Mouse (Mus musculus): ENCODE measurements at regions not wholly inside any gene's neighbourhood (a gene's known extent, or its start where the extent isn't known, plus 50 kb on each side); places are given as distances from the start of the nearest gene placed in this dataset.
A peak's percentile ranks its signal among the peaks of the same experiment; 100 is the strongest.
"Not testable (repeated sequence)": the region's sequence is repeated elsewhere in the genome, so short reads cannot be mapped to it uniquely, and the experiment has no call there.

DNA sequence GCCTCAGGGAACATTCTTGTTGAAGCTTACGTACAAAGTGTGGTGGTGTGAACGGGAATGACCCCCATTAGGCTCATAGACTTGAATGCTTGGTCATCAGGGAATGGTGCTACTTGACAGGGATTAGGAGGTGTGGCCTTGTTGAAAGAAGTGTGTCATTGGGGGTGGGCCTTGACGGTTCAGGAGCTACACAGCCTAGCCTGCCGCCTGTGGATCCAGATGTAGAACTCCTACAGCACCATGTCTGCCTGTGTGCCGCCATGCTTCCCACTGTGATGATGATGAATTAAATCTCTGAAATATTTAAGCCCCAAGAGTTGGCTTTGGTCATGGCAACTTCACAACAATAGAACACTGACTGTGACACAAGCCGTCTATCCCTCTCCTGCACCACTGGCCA lies 163.6 kb downstream of the Ankrd50 start:
- no peak for DNase-seq

DNA sequence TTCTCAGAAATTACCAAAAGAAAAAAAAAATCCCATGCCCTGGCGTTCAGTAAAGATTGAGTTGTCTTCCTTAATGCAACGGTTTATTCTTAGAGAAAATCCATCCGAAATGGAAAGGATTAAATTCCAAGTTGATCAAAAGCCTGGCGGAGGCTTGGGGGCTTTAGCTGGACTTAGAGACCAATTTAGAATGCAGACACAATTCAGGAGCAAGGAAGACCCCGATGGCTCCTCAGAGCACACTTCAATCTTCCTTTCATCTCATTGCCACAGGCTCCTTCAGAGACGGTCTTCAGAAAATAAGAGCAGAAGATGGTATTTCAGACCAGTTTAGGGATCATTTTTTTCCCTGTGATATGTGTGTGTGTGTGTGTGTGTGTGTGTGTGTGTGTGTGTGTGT lies 171.8 kb downstream of the Ankrd50 start:
- DNase-seq: no peak

DNA sequence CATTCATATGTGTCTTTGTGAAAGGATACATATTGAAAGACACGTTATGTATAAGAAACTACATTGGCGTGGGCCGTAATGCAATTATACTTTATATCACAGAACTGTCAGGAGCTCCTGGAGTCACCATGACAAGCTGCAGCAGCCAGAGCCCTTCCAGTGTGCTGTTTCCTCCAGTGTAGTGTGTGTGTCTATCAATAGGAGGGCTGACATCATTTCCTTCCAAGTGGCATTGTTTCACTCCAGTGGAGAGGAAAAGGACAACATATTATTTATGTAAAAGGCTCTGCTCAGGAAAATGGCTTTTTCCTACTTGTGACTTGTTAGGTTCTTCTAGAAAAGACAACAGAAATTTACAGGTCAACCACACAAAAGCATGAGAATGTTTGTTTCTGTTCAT lies 172.5 kb downstream of the Ankrd50 start:
- DNase-seq: no peak

DNA sequence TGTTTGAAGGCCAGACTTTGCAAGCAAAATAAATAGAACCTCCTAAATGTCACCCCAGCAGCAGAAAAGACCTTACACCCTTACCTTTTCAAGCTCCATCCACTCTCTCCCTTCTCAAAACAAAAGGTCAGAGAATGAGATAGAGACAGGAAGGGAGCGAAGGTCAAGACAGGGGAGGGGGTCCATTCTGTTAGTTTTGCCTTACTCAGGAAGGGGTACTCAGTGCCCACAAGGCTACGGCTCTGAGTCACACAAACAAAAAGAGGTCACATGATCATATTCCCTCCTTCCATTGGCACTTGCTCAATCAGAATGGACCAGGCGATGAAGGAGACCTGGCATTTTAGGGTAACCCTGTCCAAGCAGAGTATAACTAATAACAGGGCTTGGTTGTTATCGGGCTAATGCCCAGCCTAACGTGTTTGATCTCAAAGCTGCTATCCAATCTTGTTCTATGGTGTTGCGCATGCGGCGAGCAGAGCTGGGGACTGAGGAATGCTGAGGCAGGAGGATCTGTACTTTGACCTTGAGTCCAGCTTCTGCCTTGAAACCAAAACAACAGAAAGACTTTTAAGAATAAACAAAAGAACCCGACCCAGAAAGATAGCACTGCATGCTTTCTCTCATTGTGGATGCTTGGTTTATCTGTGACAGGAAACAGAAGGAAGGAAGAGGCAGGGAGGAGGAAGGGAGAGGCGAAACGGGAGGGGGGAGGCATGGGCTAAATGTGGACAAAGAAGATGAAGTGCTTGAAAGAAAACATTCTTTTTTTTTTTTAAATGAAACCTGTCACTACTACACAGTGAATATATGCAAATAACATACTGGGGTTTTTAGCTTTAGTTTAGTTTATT lies 184.5 kb downstream of the Ankrd50 start:
- DNase-seq: no peak

DNA sequence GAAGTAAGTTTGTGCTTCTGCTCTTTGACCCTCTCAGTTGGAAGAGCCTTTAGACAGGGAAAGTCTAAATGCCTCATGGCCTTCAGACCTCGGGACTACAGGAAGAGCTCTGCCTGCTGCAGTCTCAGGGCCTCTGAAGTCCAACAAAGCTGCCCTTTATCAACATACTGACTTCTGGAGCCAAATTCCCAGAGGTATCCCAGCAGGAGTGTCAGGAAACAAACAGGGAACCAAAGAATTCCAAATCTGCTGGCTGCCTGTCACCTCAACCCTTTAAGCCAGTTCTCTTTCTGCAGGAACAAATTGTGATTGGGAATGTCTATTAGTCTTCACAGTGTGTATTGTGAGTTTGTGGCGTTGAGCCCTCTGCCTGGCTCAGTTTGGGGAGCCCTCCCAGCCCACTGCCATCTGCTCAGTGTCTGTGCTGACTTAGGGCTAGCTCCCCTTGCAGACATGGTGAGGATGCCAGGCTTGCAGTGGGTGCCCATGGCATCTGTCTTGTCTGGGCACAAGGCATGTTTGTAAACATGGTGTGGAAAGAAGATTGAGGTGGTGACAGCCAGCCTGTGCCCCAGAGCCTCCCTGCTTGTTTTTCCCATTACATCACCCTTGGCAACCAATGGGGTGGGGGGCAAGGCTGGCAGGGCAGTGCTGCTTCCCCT lies 185.3 kb downstream of the Ankrd50 start:
- DNase-seq: peak; percentile 12

DNA sequence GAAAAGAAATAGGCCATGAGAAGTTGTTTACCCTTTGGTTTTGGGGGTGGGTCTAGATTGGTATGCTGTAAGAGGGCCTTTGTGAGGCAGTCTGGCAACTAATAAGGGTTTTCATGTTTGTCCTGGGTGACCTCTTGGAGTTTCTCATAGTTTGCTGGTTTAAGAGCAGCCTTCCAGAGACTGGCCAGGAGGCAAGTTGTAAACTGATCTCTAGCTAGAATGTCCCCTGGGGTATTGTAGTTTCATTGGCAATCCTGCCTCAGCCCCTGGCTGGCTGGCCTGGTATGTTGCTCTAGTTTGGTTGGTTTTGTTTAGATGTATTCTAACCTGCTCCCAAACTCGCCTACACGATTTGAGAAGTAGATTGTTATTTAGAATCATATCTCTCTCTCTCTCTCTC lies 187.1 kb downstream of the Ankrd50 start:
- DNase-seq: peak; percentile 20

DNA sequence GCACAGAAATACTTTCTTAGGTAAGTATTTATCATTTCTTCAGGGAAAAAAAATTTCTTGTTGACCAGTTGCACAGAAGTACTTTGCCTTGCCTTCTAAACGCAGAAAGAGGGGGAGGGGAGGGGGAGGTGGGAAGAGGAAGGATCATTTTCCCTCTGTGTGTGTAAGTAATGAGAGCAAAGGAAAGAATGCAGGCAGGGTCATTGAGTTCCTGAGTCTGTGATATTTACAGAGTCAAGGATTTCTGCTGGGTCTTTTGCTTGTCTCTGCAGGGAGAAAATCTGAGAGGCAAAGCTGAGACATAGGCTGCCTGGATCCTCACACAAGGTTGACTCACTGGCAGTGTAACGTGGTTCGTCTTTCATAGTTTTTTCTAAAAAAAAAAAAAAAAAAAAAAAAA lies 195.6 kb downstream of the Ankrd50 start:
- DNase-seq: no peak

DNA sequence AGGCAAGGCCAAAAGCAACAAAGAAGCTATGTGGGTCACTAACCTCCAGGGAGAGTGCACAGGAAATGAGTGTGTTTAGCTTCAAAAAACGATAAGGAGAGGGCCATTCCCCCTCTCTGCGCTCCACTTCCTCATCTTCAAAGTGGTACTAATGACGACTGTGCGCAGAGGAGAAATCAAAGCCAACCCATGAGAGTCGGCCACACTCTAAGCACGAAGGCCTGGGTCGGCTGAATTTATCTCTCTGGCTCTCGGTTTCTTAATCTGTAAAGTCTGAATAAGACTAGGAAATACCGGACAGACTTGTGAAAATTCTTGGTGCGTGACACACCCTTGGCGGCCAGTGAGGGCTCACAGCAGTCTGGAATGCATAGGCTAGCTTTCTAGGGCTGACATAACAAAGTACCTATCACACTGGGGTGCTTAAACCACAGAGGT lies 200.9 kb downstream of the Ankrd50 start:
- DNase-seq: no peak

DNA sequence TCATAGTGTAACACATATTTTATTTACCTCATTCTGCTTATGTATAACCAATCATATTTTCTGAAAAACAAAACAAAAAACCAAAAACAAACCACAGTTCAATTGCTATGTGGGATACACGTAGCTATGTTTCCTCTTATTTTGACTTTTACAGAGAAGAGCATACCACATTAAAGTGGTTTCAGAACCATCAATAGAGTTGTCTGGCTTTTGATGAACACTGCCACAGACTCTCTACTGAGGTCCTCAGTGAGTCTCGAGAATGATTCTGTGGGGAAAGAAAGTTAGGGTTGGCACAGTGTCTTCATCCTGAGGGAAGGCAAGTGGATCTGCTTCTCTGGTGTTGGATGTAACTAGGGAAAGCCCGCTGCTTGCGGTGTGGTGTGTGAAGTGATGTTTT lies 201.8 kb downstream of the Ankrd50 start:
- no peak for DNase-seq

DNA sequence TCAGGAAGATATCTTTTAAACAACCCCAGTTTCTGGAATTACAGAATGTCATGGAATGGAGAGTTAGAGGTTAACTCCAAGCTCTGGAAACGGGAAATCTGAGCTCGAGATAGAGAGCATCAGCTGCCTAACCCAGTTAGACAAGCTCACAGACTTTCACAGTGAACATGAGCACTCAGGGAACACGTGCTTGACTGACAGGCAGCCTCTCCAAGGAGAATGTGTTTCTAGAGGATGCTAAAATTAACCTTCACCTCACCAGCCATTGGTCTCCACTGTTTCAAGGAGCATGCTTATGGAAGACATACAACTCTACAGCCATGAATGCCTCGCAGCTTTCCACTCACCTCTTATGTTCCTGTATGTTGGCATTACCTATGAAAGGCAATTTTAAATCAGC lies 203.0 kb downstream of the Ankrd50 start:
- no peak for DNase-seq

DNA sequence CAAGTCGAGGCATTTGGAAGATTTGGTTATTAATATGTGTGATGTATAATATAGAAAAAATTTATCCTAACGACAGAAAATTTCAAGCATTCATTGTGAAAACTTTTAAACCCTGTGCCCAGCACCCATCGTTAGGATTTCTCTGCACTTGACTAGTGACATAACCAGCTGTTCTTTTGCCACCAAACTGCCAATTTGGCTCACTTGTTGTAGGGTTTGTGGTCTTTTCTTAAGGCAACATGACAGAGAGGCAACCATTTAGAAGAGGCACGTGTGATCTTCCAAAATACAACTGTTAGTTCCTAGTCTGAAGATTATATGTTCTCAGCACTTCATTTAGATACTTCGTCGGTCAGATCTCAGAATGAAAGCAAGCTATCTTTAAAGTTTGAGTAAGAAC lies 203.8 kb downstream of the Ankrd50 start:
- no peak for DNase-seq

DNA sequence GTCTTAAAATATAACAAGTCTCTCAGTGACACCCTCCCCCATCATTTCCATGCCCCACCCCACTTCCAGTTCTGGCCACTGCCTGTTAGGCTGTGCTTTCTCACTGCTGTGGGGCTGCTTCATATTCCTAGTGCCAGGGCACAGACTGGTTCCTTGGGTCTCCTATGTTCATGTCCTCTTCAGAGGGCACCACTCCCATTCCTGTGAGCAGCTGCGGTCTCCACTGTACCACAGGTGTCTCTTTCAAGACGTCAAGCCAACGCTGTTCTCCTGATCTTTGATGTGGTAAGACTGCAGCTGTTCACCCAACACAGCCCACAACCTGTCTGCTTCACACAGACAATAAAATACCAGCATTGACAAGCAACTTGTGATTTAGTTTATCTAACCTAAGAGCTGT lies 204.5 kb downstream of the Ankrd50 start:
- no peak for DNase-seq

DNA sequence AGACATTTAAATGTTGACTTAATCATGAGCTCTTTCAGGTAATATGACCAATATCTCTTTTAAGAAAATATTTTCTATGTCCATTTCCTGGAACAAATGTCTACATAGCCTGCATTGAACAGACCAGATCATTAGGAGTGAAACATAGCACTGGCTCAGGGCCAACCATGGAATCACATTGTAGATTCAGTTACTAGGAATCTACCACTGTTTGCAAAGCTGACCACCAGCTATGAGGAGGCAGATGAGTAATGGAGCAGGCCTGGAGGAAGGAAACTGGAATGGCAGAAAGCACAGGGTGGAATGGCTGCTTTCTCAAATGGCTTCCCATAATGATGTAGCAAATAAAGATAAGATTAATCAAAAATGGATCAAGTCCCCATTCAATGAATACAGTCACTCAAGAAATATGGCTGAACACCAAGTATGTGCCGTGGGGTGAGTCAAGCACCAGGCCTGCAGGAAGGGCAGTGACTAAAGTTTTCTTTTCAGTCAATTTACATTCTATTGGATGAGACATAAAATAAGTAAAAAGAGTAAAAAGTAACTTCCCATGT lies 207.6 kb downstream of the Ankrd50 start:
- DNase-seq: no peak

DNA sequence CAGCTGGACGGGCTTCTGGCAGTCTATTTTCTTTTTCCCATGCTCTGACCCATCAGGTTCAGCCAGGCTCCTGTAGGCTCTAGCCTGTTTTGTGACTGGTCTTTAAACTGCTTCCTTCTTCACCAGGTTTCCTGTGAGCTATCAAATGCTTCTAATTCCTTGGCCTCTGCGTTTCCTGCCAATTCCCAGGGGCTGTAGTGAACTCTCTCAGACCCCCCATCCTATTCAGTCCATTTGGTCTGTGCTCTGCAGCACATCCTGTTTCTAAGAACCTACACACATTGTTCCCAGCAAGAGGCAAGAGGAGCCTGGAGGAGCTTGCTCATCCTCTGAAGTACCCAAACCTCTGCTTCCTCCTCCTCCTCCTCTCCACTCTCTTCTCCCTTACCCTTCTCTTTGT lies 209.3 kb downstream of the Ankrd50 start:
- peak; percentile 18 for DNase-seq

DNA sequence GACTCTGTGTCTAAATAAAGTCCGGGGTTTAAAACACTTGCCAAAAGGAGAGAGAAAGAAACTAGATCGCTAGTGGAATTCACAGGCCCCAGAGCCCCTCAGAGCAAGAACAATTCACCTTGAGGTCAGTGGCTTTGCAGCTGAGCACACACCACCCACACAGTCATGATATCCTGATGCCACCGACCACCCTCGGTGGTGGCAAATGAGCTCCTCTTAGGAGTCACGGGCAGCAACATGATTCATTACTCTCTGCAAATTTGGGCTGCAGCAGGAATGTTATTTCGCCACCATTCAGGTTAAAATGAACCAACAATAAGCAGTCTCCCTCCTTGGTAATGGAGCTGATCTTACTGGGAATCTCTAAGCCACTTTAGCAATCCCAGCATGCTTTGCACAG lies 213.9 kb downstream of the Ankrd50 start:
- DNase-seq: no peak

DNA sequence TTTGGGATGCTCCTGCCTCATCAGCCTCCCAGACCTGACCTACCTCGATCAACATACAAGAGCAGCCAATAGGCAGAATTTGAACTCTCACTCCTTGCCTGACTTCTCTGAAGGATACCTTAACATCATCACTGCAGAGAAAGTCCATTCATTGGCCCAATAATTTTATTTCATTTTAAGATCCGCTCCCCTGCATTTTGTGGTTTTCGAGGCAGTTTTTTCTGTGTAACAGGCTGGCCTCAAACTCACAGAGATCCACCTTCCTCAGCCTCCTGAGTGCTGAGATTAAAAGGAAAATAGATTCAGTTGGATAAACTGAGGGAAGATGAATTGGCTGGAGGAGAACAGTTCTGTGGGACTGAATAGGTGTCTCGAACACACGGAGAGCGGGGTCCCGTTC lies 216.4 kb downstream of the Ankrd50 start:
- DNase-seq: no peak

DNA sequence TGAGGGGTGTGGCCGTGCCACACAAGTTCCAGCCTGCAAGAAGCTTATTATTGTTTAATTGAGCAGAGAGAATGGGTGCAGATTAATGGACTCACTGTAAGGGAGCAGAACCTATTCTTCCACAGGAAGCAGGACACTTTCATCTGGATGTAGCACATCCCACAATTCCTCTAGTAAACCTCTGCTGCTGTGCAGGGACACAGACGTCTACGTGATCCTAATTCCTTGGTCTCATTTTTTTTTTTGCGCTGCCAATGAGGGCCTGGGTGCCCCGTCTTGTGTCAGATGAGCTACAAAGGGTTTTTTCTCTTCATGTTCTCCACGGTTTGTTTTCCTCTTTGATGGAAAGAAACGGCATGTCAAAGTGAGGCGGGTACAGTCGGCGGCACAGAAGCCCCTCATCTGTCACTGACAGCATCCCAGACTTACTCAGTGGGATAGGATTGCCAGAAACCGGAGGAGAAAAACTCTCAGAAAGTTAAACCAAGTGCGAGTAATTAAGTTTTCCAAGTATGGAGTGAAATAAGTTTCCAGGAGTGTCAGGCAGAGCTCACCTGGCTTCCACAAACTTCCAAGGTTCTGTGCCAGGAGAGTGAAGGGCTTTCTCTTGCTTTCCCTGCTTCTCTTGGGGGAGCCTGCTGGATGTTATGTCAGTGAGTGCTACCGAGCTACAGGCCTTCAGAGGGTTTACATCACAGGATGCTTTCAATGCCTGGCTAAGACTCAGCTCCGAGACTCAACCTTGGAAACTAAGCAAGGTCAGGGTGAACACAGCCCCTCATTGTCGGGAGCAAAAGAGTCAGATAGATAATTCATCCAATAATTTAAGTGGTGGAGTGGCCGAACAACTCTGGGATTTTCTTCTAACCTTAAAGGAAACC lies 221.1 kb downstream of the Ankrd50 start:
- no peak for DNase-seq

DNA sequence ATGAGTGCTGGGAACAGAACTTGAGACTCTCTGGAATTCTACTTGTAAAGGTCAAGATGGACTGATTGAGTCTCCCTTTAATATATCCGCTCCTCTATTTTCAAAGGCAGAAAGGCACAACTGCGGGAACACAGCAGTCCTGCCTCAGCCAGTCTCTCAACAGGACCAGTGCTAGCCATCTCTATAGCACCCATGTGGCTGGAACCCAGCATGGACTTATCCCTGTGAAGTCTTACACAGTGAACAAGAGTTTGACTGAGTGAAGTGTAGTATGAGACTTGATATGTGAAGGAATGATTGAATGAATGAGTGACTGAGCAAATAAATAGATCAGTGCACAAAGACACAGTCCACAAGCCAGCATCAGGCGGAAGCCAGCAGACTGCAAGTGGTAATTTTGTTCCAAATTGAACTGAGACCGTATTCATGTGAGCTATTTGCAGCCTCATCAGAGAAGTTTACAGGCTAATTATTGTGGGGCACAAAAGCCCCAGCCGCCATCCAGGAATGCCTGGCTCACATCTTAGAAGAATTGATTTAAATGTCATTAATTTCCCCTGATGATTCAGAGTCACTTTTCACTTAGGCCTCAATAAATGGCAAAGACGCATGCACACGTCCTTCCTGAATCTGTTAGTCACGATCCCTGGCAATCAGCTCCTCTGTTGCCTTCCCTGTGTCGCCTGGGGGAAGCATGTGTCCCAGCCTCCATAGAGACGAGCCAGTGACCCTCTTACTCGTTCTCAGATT lies 223.1 kb downstream of the Ankrd50 start:
- DNase-seq: no peak

DNA sequence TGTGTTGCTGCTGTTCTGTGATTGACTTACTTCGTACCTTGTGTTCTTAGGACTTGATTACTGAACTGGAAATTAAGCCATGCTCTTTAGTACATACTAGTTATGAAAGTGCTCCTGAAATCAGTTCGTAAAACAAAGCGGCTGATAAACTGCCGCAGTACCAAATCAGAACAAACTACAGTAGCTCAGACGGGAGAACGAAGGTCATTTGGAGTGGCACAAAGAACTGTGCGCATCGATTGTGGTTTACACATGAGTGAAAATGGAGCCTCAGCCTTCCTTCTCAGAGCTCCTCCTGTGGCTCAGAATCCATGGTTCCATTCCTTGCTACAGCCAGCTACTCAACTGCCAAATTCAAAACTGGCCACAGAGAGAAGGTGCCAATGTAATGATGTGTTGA lies 225.4 kb downstream of the Ankrd50 start:
- not testable (repeated sequence) for DNase-seq

DNA sequence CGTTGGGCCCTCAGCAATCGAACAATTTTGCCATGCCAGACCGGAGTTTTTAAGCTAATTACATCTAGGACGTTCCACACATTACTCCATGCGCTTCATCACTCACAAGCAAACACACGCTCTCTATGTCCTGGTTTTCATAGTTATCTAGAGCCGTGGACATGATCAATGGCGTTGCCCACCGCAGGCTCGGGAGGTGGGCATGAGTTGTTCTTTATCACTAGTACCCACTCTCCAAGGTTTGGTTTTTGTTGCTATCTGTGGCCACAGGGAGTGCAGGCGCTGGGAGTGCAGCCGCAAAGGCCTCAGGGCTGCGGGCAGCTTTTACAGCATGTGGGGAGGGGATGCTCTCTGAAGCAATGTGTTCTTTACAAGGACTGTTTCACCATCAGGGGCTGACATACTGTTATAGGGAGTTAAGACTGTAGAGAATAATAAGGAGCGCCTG lies 226.8 kb downstream of the Ankrd50 start:
- DNase-seq: no peak

DNA sequence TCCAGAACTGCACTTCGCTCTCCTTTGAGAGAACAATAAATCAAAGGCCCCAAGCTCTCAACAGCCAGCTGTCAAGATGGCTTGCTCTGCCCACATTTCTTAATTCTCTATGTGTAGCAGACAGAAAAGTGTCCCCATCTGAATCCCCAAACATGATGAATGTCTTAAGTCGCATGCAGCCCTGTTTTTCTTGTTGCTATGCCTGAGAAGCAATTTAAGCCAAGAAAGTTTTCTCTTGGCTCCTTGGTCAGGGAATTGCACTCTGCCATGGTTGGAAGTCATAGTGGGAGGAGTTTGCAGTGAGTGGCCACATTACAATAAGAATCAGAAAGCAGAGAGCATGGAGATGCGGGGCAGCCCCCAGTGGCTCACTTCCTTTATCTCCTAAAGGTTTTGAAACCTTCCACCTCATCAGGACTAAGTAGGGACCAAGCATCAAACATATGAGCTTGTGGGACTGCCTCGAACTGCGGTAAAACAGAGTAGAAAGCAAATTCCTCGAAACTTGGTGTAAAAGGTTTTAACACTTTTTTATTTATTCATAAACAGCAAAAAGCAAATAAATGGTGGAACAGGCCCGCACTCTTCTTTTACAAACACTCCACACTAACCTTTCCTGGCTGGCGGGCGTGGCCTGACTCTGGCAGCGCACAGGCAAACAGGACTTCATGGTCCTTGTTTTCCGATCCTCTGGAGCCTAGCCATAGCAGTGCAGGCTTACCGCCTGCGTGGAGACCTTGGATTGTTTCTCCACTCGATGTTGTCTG lies 227.4 kb downstream of the Ankrd50 start:
- DNase-seq: no peak

All from gastrocnemius, postnatal 25 days (tissue).